Mouse (Mus musculus): ENCODE measurements at regions not wholly inside any gene's neighbourhood (a gene's known extent, or its start where the extent isn't known, plus 50 kb on each side); places are given as distances from the start of the nearest gene placed in this dataset.

- Histone ChIP-seq H3K9ac (no peak overlapping the region), H3K4me3 (no peak overlapping the region), H3K4me2 (no peak overlapping the region), H3K27me3 (no peaks in the 10 kb centered on the region), H3K36me3 (no peaks in the 10 kb centered on the region), H3K4me1 (replicated peaks) (peaks cover 6% of the 10 kb centered on the region; the same call in 1 of the 2 replicates), H3K27ac (no peak overlapping the region), H3K9me3 (no peaks in the 10 kb centered on the region)
- 0 out of 2 replicates have a peak, but pooled peaks have one; percentile 43 for ATAC-seq (ENCODE audit: low FRiP score)
- 85% methylated on average over 1 of the region's 1 CpGs for WGBS
These were observed 136.5 kb upstream of the Dap start for GRCm38 (mm10) chr15:31087607-31088006.

GRCm38 (mm10) chr15:31091916-31092570 is 132.1 kb upstream of the Dap start:
- Histone ChIP-seq H3K4me1 (replicated peaks) (peaks cover 6% of the 10 kb centered on the region; the same call in 1 of the 2 replicates), H3K9me3 (no peaks in the 10 kb centered on the region), H3K27me3 (no peaks in the 10 kb centered on the region), H3K4me3 (no peak overlapping the region), H3K36me3 (no peaks in the 10 kb centered on the region), H3K27ac (no peak overlapping the region), H3K9ac (no peak overlapping the region), H3K4me2 (no peak overlapping the region)
- ATAC-seq (ENCODE audit: low FRiP score) = no peak
- WGBS = 70% methylated on average over 5 of the region's 5 CpGs

DNA sequence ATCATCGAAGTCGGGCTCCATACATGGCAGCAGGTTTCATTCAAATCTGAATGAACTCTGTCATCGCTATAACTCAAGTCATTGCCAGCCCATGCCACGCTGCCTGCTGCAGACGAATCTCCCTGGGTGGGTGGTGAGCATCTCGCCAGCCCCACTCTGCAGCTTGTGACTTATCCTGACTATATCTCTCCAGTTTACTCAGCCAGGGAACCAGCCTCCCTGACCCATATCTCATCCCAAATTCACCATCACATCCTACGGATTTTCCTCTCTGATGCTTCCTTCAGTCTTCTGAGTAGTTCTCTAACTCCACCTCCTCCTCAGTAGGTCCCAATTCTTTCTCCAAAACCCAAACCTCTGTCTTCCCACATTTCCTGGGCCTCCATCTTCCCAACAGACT is 127.9 kb upstream of the Dap start:
- no peak overlapping the region for H3K4me3 ChIP-seq
- no peak for ATAC-seq (ENCODE audit: low FRiP score)
- no peak overlapping the region for H3K27ac ChIP-seq

GRCm38 (mm10) chr15:31097301-31097700 is 126.8 kb upstream of the Dap start:
- Histone ChIP-seq H3K9ac (no peak overlapping the region), H3K4me3 (no peak overlapping the region), H3K36me3 (no peaks in the 10 kb centered on the region), H3K4me1 (replicated peaks) (no peaks in the 10 kb centered on the region), H3K4me2 (no peak overlapping the region), H3K9me3 (no peaks in the 10 kb centered on the region), H3K27me3 (no peaks in the 10 kb centered on the region), H3K27ac (no peak overlapping the region)
- 78% methylated on average over 4 of the region's 4 CpGs for WGBS
- no peak for ATAC-seq (ENCODE audit: low FRiP score)

More for the DNA sequence above, 127.9 kb upstream of the Dap start:
- Histone ChIP-seq H3K9me3 (no peaks in the 10 kb centered on the region), H3K9ac (no peak overlapping the region), H3K4me1 (replicated peaks) (peaks cover 6% of the 10 kb centered on the region; the same call in 1 of the 2 replicates), H3K36me3 (no peaks in the 10 kb centered on the region), H3K27me3 (no peaks in the 10 kb centered on the region), H3K4me2 (no peak overlapping the region)
- 85% methylated on average over 7 of the region's 7 CpGs for WGBS

GRCm38 (mm10) chr15:31104743-31105142 is 119.4 kb upstream of the Dap start:
- Histone ChIP-seq H3K27ac (no peak overlapping the region), H3K36me3 (no peaks in the 10 kb centered on the region), H3K9ac (no peak overlapping the region), H3K4me3 (no peak overlapping the region), H3K4me2 (no peak overlapping the region), H3K4me1 (replicated peaks) (no peaks in the 10 kb centered on the region), H3K9me3 (no peaks in the 10 kb centered on the region), H3K27me3 (no peaks in the 10 kb centered on the region)
- 73% methylated on average over 4 of the region's 4 CpGs for WGBS
- ATAC-seq (ENCODE audit: low FRiP score) = no peak

DNA sequence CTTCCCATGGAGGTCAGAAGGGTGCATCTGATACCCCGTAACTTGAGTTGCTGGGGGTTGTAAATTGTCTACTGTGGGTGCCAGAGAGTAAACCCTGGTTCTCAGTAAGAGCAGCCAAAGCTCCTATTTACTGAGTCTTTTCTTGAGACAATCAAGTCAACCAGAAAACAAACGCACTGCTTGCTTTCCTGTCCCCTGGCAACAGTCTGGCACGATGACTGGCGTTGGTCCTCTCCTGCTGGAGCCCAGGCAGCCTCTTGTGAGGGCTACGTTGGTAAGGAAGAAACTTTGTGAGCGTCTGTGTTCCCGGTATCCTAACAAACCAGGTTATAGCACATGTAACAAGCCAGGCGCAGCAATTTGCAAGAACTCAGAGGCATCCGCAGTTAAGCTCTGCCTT is 117.2 kb upstream of the Dap start:
- WGBS = 72% methylated on average over 9 of the region's 9 CpGs
- no peaks in the 10 kb centered on the region for H3K27me3 ChIP-seq
- H3K4me3 ChIP-seq = no peak overlapping the region
- no peak overlapping the region for H3K9ac ChIP-seq
- H3K9me3 ChIP-seq = no peaks in the 10 kb centered on the region
- no peak for ATAC-seq (ENCODE audit: low FRiP score)
- H3K4me1 ChIP-seq (replicated peaks) = no peaks in the 10 kb centered on the region
- no peaks in the 10 kb centered on the region for H3K36me3 ChIP-seq
- H3K4me2 ChIP-seq = no peak overlapping the region
- H3K27ac ChIP-seq = no peak overlapping the region

DNA sequence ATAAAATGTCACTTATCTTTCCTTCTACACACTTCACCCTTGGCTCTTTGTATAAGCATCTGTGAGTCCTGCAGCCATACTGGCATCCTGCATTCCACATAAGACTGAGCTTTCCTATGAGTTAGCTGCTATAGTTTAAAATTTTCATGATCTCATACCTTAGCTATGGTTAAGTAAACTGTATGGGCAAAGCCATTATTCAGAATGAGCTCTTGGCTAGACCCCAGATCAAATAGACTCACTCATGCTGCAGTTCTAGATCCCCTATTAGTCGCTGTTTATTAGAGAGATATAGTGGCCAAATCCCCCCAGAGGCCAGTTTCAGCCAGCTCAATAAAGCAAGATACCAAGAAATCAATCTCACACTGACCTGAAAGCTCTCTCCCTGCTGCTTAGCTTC is 110.9 kb upstream of the Dap start:
- WGBS = 72% methylated on average over 1 of the region's 1 CpGs
- ATAC-seq (ENCODE audit: low FRiP score) = no peak
- H3K9me3 ChIP-seq = no peaks in the 10 kb centered on the region
- no peak overlapping the region for H3K9ac ChIP-seq
- no peak overlapping the region for H3K27ac ChIP-seq
- H3K4me2 ChIP-seq = no peak overlapping the region
- no peak overlapping the region for H3K4me3 ChIP-seq
- H3K4me1 ChIP-seq (replicated peaks) = no peaks in the 10 kb centered on the region
- H3K36me3 ChIP-seq = no peaks in the 10 kb centered on the region
- H3K27me3 ChIP-seq = no peaks in the 10 kb centered on the region

DNA sequence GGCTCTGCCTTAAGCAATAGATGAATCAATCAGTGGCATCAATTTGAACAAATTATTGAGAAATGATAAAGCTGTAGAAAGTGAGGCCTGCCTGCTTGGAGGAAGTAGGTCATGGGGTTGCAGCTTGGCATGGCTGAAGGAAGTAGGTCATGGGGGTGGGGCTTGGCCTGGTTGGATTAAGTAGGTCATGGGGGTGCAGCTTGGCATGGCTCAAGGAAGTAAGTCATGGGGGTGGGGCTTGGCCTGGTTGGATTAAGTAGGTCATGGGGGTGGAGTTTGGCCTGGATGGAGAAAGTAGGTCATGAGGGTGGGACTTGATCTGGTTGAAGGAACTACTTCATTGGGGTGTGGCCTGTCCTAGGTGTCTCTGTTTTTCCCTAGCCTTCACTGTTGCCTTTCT is 106.8 kb upstream of the Dap start:
- ATAC-seq (ENCODE audit: low FRiP score) = no peak
- no peak overlapping the region for H3K27ac ChIP-seq
- H3K27me3 ChIP-seq = no peaks in the 10 kb centered on the region
- no peaks in the 10 kb centered on the region for H3K9me3 ChIP-seq
- H3K4me3 ChIP-seq = no peak overlapping the region
- no peak overlapping the region for H3K4me2 ChIP-seq
- H3K36me3 ChIP-seq = no peaks in the 10 kb centered on the region
- peaks cover 10% of the 10 kb centered on the region for H3K4me1 ChIP-seq (replicated peaks)
- no peak overlapping the region for H3K9ac ChIP-seq

GRCm38 (mm10) chr15:31120147-31120546 is 104.0 kb upstream of the Dap start:
- no peak overlapping the region; the same call in 1 of the 2 replicates for H3K27ac ChIP-seq
- no peak for ATAC-seq (ENCODE audit: low FRiP score)
- 40% methylated on average over 6 of the region's 6 CpGs for WGBS
- no peaks in the 10 kb centered on the region for H3K9me3 ChIP-seq
- no peak overlapping the region for H3K9ac ChIP-seq
- H3K4me3 ChIP-seq = no peak overlapping the region
- no peak overlapping the region for H3K4me2 ChIP-seq
- H3K36me3 ChIP-seq = no peaks in the 10 kb centered on the region
- H3K4me1 ChIP-seq (replicated peaks) = peaks cover 10% of the 10 kb centered on the region
- no peaks in the 10 kb centered on the region for H3K27me3 ChIP-seq

DNA sequence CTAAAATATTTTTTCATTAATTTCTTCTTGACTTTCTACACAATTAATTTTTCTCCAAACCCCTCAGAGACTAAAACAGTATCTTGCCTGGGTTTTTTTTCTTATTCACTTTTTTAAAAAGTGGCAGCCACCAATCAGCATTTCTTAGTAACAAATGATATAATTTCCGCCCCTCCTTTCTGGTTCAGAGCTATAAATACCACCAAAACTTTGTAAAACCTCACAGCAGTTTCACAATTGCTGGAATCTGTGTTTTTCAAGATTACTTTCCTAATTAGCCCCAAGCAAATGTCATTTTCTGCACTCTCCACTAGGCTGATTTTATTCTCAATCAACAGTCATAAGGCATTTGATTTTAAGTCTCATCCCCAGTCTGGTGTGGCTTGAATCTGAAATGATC is 98.3 kb upstream of the Dap start:
- Histone ChIP-seq H3K9me3 (no peaks in the 10 kb centered on the region), H3K4me2 (no peak overlapping the region), H3K27ac (no peak overlapping the region), H3K4me3 (no peak overlapping the region), H3K4me1 (replicated peaks) (no peaks in the 10 kb centered on the region), H3K27me3 (no peaks in the 10 kb centered on the region), H3K9ac (no peak overlapping the region), H3K36me3 (no peaks in the 10 kb centered on the region)
- 92% methylated on average over 1 of the region's 1 CpGs for WGBS
- no peak for ATAC-seq (ENCODE audit: low FRiP score)

DNA sequence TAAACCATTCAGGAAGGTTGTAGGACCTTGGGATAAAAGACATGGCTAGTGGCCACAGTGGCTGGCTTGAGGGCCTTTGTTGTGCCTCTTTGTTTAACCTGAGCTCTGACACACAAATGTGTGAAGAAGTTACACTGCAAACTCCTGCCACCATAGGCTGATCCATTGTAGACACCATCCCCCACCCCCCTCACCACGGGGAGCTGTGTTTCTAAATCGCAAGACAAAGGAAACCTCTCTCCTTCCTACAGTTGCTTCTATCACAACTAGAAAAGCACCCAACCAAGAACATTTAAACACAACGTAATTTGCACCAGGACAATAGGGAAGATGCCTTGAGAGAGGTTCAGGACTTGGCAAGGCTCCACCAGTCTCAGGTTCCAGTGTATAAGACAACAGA is 97.1 kb upstream of the Dap start:
- Histone ChIP-seq H3K4me1 (replicated peaks) (no peaks in the 10 kb centered on the region), H3K27ac (no peak overlapping the region), H3K36me3 (no peaks in the 10 kb centered on the region), H3K4me2 (no peak overlapping the region), H3K4me3 (no peak overlapping the region), H3K27me3 (no peaks in the 10 kb centered on the region), H3K9me3 (no peaks in the 10 kb centered on the region), H3K9ac (no peak overlapping the region)
- no peak for ATAC-seq (ENCODE audit: low FRiP score)
- WGBS = 23% methylated on average over 3 of the region's 3 CpGs

GRCm38 (mm10) chr15:31134891-31135290 is 89.2 kb upstream of the Dap start:
- no peaks in the 10 kb centered on the region for H3K27me3 ChIP-seq
- no peak overlapping the region for H3K27ac ChIP-seq
- no peaks in the 10 kb centered on the region for H3K36me3 ChIP-seq
- no peak overlapping the region for H3K9ac ChIP-seq
- WGBS = 51% methylated on average over 7 of the region's 7 CpGs
- no peak overlapping the region for H3K4me2 ChIP-seq
- no peak for ATAC-seq (ENCODE audit: low FRiP score)
- H3K4me1 ChIP-seq (replicated peaks) = no peaks in the 10 kb centered on the region
- H3K4me3 ChIP-seq = no peak overlapping the region
- H3K9me3 ChIP-seq = no peaks in the 10 kb centered on the region

- H3K4me2 ChIP-seq = no peak overlapping the region
- H3K9ac ChIP-seq = no peak overlapping the region
- H3K27ac ChIP-seq = no peak overlapping the region
- no peak for ATAC-seq (ENCODE audit: low FRiP score)
- H3K4me3 ChIP-seq = no peak overlapping the region
- H3K27me3 ChIP-seq = no peaks in the 10 kb centered on the region
- no peaks in the 10 kb centered on the region for H3K9me3 ChIP-seq
- WGBS = 93% methylated on average over 6 of the region's 6 CpGs
- no peaks in the 10 kb centered on the region for H3K36me3 ChIP-seq
- no peaks in the 10 kb centered on the region for H3K4me1 ChIP-seq (replicated peaks)
These were observed 85.5 kb upstream of the Dap start for GRCm38 (mm10) chr15:31138637-31139036.
